Mouse (Mus musculus): ENCODE results near the gene Cox6b1. TPM values are rescaled to one million over a fixed set of nuclear protein-coding genes. Genes with fewer than 3 reads are reported as not detected.
A peak's percentile ranks its signal among the peaks of the same experiment; 100 is the strongest.

Gene Cox6b1
- polyA plus RNA-seq, 1 experiment, result not detected

- H3K4me3 ChIP-seq (ENCODE audit: insufficient read depth, low read depth, low read length), result no peak overlapping the region
- H3K4me1 ChIP-seq (ENCODE audit: control insufficient read depth, insufficient read depth, low read length), result no peaks in the 10 kb centered on the region
- no peak overlapping the region for H3K27ac ChIP-seq (ENCODE audit: insufficient read depth, low read depth, low read length)
- TF ChIP-seq CTCF (IDR thresholded peaks at IDR 0.05; ENCODE audit: insufficient read depth, low read depth, low read length) (peak; percentile 65; the same call in 1 of the 2 replicates), POLR2A (IDR thresholded peaks at IDR 0.05; ENCODE audit: insufficient read depth, low read depth, low read length) (no peak)
- 17% methylated on average over 14 of the region's 14 CpGs for WGBS
Measured at GRCm38 (mm10) chr7:30613529-30614112, 12.3 kb downstream of the Cox6b1 start.

DNA sequence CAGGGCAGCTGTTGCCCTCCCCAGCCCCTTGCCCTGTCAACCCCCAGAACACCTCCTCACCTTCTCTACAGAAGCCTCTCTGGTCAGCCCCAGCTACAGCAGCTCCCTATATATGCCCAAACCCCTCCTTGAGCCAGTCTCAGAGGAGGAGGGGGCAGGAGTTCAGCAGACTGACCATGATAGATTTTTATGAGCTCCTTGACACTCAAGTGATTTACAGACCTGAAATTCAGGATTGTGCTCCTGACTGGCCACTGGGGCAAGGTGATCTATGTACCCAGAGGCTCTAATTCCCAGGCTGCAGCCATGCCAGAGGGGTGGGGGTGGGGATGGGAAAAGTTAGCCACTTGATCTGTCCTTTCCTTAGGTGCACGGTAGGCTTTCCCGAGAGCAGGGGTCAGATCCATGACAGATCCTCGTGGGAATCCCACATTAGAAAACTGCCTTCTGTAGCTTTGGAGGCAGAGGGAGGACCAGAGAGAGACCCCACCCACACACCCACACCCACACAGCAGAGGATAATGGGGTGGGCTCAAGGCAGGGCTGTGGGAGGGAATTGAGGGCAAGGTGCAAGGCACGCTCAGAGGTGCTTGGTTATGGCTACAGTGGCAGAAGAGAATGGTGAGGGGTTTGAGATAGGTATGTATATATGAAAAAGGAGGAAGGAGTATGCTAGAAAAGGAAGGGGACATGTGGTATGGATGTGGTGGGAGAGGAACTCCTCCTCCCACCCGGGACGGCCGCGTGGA lies 13.1 kb downstream of the Cox6b1 start, which contains the start of gene Upk1a:
Gene Upk1a, minus strand, starts transcription at position 194 of the 749 bp plus-strand sequence.
- WGBS, result 80% methylated on average over 8 of the region's 8 CpGs
- H3K4me1 ChIP-seq (ENCODE audit: control insufficient read depth, insufficient read depth, low read length), result no peaks in the 10 kb centered on the region
- TF ChIP-seq CTCF (IDR thresholded peaks at IDR 0.05; ENCODE audit: insufficient read depth, low read depth, low read length) (no peak), POLR2A (IDR thresholded peaks at IDR 0.05; ENCODE audit: insufficient read depth, low read depth, low read length) (no peak)
- H3K27ac ChIP-seq (ENCODE audit: insufficient read depth, low read depth, low read length), result no peak within 1 kb of the TSS
- H3K4me3 ChIP-seq (ENCODE audit: insufficient read depth, low read depth, low read length), result no peak within 1 kb of the TSS

DNA sequence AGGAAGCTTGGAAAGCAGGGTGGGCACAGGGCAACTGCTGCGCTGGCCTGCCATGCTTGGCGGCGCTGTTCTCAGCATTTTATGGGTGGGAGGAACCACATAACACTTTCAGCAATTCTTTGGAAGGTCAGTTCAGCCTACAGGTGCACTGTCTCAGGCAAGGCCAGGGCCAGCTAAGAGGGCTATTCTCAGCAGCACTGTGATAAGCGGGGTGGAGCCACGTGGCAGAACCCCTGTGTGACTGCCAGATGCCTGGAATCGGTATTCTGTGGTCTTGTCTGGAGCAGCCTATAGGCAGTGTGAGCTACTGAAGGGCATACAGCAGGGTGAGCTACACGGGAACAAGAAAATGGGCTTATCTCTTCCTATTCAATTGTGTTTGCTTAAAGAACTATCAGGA lies 15.9 kb downstream of the Cox6b1 start:
- no peak for TF ChIP-seq POLR2A (IDR thresholded peaks at IDR 0.05; ENCODE audit: insufficient read depth, low read depth, low read length)
- TF ChIP-seq CTCF (IDR thresholded peaks at IDR 0.05; ENCODE audit: insufficient read depth, low read depth, low read length), result no peak
- H3K27ac ChIP-seq (ENCODE audit: insufficient read depth, low read depth, low read length), result no peak overlapping the region
- no peaks in the 10 kb centered on the region for H3K4me1 ChIP-seq (ENCODE audit: control insufficient read depth, insufficient read depth, low read length)
- 70% methylated on average over 7 of the region's 7 CpGs for WGBS
- H3K4me3 ChIP-seq (ENCODE audit: insufficient read depth, low read depth, low read length), result no peak overlapping the region

DNA sequence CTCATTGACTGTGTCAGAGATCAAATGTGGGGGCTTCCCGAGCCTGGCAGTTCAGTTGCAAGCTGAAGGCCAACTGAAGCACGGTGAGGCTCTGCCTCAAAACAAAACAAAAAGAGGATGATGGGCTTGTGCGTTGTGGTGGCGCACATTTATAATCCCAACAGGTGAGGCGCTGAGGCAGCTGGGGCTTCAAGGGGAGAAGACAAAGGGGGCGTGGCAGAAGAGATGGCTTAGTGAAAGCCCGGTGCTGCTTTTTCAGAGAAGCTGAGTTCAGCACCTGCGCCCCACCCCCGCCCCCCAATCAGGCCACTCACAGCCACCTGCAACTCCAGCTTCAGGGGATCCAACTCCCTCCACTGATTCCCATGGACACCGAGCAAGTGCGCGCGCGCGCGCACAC lies 17.5 kb downstream of the Cox6b1 start:
- Histone ChIP-seq H3K4me1 (ENCODE audit: control insufficient read depth, insufficient read depth, low read length) (no peaks in the 10 kb centered on the region), H3K4me3 (ENCODE audit: insufficient read depth, low read depth, low read length) (no peak overlapping the region), H3K27ac (ENCODE audit: insufficient read depth, low read depth, low read length) (no peak overlapping the region)
- 53% methylated on average over 16 of the region's 16 CpGs for WGBS
- no peak for TF ChIP-seq POLR2A (IDR thresholded peaks at IDR 0.05; ENCODE audit: insufficient read depth, low read depth, low read length)

DNA sequence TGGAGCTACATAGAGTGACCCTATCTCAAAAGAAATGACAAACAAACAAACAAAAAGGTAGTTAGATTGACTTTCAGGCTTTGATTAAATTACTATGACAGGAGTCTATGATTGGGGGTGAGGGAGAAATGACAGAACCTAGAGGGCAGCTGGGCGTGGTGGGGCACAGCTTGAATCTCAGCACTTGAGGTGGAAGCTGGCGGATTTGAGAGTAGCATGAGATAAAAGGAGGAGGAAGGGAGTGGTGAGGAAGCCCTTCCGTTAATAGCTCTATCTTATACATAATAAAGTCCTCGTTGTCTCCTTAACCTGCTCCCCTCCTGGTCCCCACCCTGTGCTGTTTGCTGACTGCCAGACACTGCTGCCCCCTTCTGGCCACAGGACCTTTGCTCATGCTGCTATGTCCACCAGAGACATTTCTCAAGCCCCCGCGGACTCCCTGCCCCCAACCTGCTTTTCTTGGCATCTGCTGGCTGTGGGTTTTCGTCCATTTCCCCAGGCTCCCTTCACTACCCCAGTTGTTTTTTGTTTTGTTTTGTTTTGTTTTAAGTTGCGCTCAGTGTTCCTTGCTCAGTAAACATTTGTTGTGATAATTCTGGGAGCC lies 18.1 kb downstream of the Cox6b1 start:
- 0 out of 2 replicates have a peak, but pooled peaks have one; percentile 14 for TF ChIP-seq CTCF (IDR thresholded peaks at IDR 0.05; ENCODE audit: insufficient read depth, low read depth, low read length)
- no peak for TF ChIP-seq POLR2A (IDR thresholded peaks at IDR 0.05; ENCODE audit: insufficient read depth, low read depth, low read length)
- Histone ChIP-seq H3K27ac (ENCODE audit: insufficient read depth, low read depth, low read length) (no peak overlapping the region), H3K4me1 (ENCODE audit: control insufficient read depth, insufficient read depth, low read length) (no peaks in the 10 kb centered on the region), H3K4me3 (ENCODE audit: insufficient read depth, low read depth, low read length) (no peak overlapping the region)
- whole genome bisulfite sequencing, result 29% methylated on average over 8 of the region's 8 CpGs

DNA sequence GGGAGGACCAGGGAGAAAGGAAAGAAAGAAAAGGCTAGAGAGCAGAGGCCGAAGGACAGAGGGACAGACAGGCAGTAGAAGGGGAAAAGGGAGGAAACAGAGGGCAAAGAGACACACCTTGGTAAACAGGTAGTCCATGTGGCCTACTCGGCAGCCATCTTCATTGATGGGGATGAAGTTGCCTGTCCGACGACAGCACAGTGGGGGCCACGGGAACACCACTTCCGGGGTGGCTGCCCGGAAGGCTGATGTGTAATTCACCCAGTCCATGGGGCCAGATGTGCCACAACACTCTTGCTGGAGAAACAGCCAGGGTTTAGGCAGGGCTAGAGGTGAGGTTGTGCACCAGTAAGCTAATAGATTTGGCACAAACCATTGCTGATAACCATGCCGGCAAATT lies 21.0 kb downstream of the Cox6b1 start:
- TF ChIP-seq POLR2A (IDR thresholded peaks at IDR 0.05; ENCODE audit: insufficient read depth, low read depth, low read length), result no peak
- no peak for TF ChIP-seq CTCF (IDR thresholded peaks at IDR 0.05; ENCODE audit: insufficient read depth, low read depth, low read length)
- no peak overlapping the region for H3K27ac ChIP-seq (ENCODE audit: insufficient read depth, low read depth, low read length)
- WGBS, result 88% methylated on average over 8 of the region's 8 CpGs
- H3K4me1 ChIP-seq (ENCODE audit: control insufficient read depth, insufficient read depth, low read length), result peaks cover 2% of the 10 kb centered on the region
- H3K4me3 ChIP-seq (ENCODE audit: insufficient read depth, low read depth, low read length), result no peak overlapping the region

- Histone ChIP-seq H3K4me1 (ENCODE audit: control insufficient read depth, insufficient read depth, low read length) (peaks cover 5% of the 10 kb centered on the region), H3K27ac (ENCODE audit: insufficient read depth, low read depth, low read length) (no peak overlapping the region), H3K4me3 (ENCODE audit: insufficient read depth, low read depth, low read length) (no peak overlapping the region)
- 58% methylated on average over 8 of the region's 8 CpGs for WGBS
- TF ChIP-seq POLR2A (IDR thresholded peaks at IDR 0.05; ENCODE audit: insufficient read depth, low read depth, low read length), result no peak
- TF ChIP-seq CTCF (IDR thresholded peaks at IDR 0.05; ENCODE audit: insufficient read depth, low read depth, low read length), result no peak
Measured at GRCm38 (mm10) chr7:30604424-30604823, 21.5 kb downstream of the Cox6b1 start.

GRCm38 (mm10) chr7:30602583-30602982 lies 23.4 kb downstream of the Cox6b1 start:
- H3K4me3 ChIP-seq (ENCODE audit: insufficient read depth, low read depth, low read length), result no peak overlapping the region
- peaks cover 5% of the 10 kb centered on the region for H3K4me1 ChIP-seq (ENCODE audit: control insufficient read depth, insufficient read depth, low read length)
- TF ChIP-seq CTCF (IDR thresholded peaks at IDR 0.05; ENCODE audit: insufficient read depth, low read depth, low read length) (no peak), POLR2A (IDR thresholded peaks at IDR 0.05; ENCODE audit: insufficient read depth, low read depth, low read length) (no peak)
- 49% methylated on average over 3 of the region's 3 CpGs for WGBS
- no peak overlapping the region for H3K27ac ChIP-seq (ENCODE audit: insufficient read depth, low read depth, low read length)

- peaks cover 5% of the 10 kb centered on the region for H3K4me1 ChIP-seq (ENCODE audit: control insufficient read depth, insufficient read depth, low read length)
- TF ChIP-seq CTCF (IDR thresholded peaks at IDR 0.05; ENCODE audit: insufficient read depth, low read depth, low read length) (no peak), POLR2A (IDR thresholded peaks at IDR 0.05; ENCODE audit: insufficient read depth, low read depth, low read length) (no peak)
- no peak overlapping the region for H3K27ac ChIP-seq (ENCODE audit: insufficient read depth, low read depth, low read length)
- no peak overlapping the region for H3K4me3 ChIP-seq (ENCODE audit: insufficient read depth, low read depth, low read length)
- 67% methylated on average over 7 of the region's 7 CpGs for WGBS
Measured at GRCm38 (mm10) chr7:30600651-30601050, 25.3 kb downstream of the Cox6b1 start.
